Mouse (Mus musculus) stomach, postnatal 0 days (tissue): Measurements from ENCODE around the gene Ropn1l.

ENCODE experiments used
- CTCF ChIP-seq: IDR thresholded peaks from 2 replicates; pipeline ENCODE4 v1.5.1; 2016; ENCODE audit warnings: antibody characterized with exemption, low read depth, mild to moderate bottlenecking, moderate library complexity
- EP300 ChIP-seq: optimal IDR thresholded peaks from 2 replicates; pipeline ENCODE3; 2016; ENCODE audit warnings: antibody characterized with exemption

- TF ChIP-seq CTCF (no peak), EP300 (no peak)
Observed at GRCm38 (mm10) chr15:31466749-31467148, 13.2 kb upstream of the Ropn1l start.
